Mouse (Mus musculus): ENCODE results near the gene Ddx11. TPM values are rescaled to one million over a fixed set of nuclear protein-coding genes. Genes with fewer than 3 reads are reported as not detected.

Ddx11 gene
- total and polyA plus RNA-seq, 3 experiments = 8.9 to 28.1 (median 22.9) TPM

GRCm38 (mm10) chr17:66100566-66101379 lies 22.5 kb upstream of the Ddx11 start:
- ATAC-seq (ENCODE audit: extremely low read depth, insufficient number of reproducible peaks, low FRiP score, poor library complexity, severe bottlenecking) (no peak), DNase-seq (ENCODE audit: low spot score) (no peak)
- Histone ChIP-seq H3K9me3 (replicated peaks) (no peaks in the 10 kb centered on the region), H3K36me3 (replicated peaks) (peaks cover 24% of the 10 kb centered on the region), H3K4me1 (ENCODE audit: insufficient read depth, low read depth, low read length) (peaks cover 45% of the 10 kb centered on the region), H3K4me3 (ENCODE audit: low read depth, low read length) (peak overlapping the region; percentile 92), H3K27me3 (ENCODE audit: insufficient read depth, low read length) (no peaks in the 10 kb centered on the region)
- TF ChIP-seq TAL1 (conservative IDR thresholded peaks at IDR 0.05; ENCODE audit: low read depth, low read length) = no peak
- no peak for TF ChIP-seq GATA1 (IDR thresholded peaks at IDR 0.05; ENCODE audit: borderline replicate concordance, low read length)
- no peak for TF ChIP-seq GATA2 (IDR thresholded peaks at IDR 0.05; ENCODE audit: borderline replicate concordance, low read depth, low read length)
- TF ChIP-seq POLR2AphosphoS5 (IDR thresholded peaks at IDR 0.05; ENCODE audit: insufficient replicate concordance, low read depth, low read length) = no peak
- no peak for TF ChIP-seq CTCF (IDR thresholded peaks at IDR 0.05; ENCODE audit: low read depth, low read length)

- H3K9me3 ChIP-seq (replicated peaks) = no peaks in the 10 kb centered on the region
- H3K4me1 ChIP-seq (ENCODE audit: insufficient read depth, low read depth, low read length) = peaks cover 43% of the 10 kb centered on the region
- H3K4me3 ChIP-seq (ENCODE audit: low read depth, low read length) = peak within 1 kb of the TSS; percentile 92
- DNase-seq (ENCODE audit: low spot score) (peak; percentile 89), ATAC-seq (ENCODE audit: extremely low read depth, insufficient number of reproducible peaks, low FRiP score, poor library complexity, severe bottlenecking) (peak; percentile 95)
- H3K27me3 ChIP-seq (ENCODE audit: insufficient read depth, low read length) = no peaks in the 10 kb centered on the region
- peaks cover 21% of the 10 kb centered on the region for H3K36me3 ChIP-seq (replicated peaks)
- TF ChIP-seq CTCF (IDR thresholded peaks at IDR 0.05; ENCODE audit: low read depth, low read length) (peak; percentile 56; the same call in 1 of the 2 replicates), GATA1 (IDR thresholded peaks at IDR 0.05; ENCODE audit: borderline replicate concordance, low read length) (no peak), GATA2 (IDR thresholded peaks at IDR 0.05; ENCODE audit: borderline replicate concordance, low read depth, low read length) (no peak), TAL1 (conservative IDR thresholded peaks at IDR 0.05; ENCODE audit: low read depth, low read length) (no peak), POLR2AphosphoS5 (IDR thresholded peaks at IDR 0.05; ENCODE audit: insufficient replicate concordance, low read depth, low read length) (no peak)
Measured at GRCm38 (mm10) chr17:66101380-66102330, 21.7 kb upstream of the Ddx11 start, which contains the start of gene Ndufv2. Gene Ndufv2 (minus strand): TSS chr17:66101559.

GRCm38 (mm10) chr17:66104076-66104475 lies 19.2 kb upstream of the Ddx11 start:
- no peak overlapping the region for H3K4me3 ChIP-seq (ENCODE audit: low read depth, low read length)
- peaks cover 4% of the 10 kb centered on the region for H3K36me3 ChIP-seq (replicated peaks)
- TF ChIP-seq POLR2AphosphoS5 (IDR thresholded peaks at IDR 0.05; ENCODE audit: insufficient replicate concordance, low read depth, low read length) (no peak), TAL1 (conservative IDR thresholded peaks at IDR 0.05; ENCODE audit: low read depth, low read length) (no peak), GATA2 (IDR thresholded peaks at IDR 0.05; ENCODE audit: borderline replicate concordance, low read depth, low read length) (no peak), GATA1 (IDR thresholded peaks at IDR 0.05; ENCODE audit: borderline replicate concordance, low read length) (no peak)
- ATAC-seq (ENCODE audit: extremely low read depth, insufficient number of reproducible peaks, low FRiP score, poor library complexity, severe bottlenecking) = no peak
- H3K4me1 ChIP-seq (ENCODE audit: insufficient read depth, low read depth, low read length) = peaks cover 39% of the 10 kb centered on the region
- H3K27me3 ChIP-seq (ENCODE audit: insufficient read depth, low read length) = no peaks in the 10 kb centered on the region
- no peaks in the 10 kb centered on the region for H3K9me3 ChIP-seq (replicated peaks)
- DNase-seq (ENCODE audit: low spot score) = no peak

GRCm38 (mm10) chr17:66106601-66107267 lies 16.6 kb upstream of the Ddx11 start:
- no peak for ATAC-seq (ENCODE audit: extremely low read depth, insufficient number of reproducible peaks, low FRiP score, poor library complexity, severe bottlenecking)
- DNase-seq (ENCODE audit: low spot score) = no peak

GRCm38 (mm10) chr17:66107466-66107865 lies 15.9 kb upstream of the Ddx11 start:
- Histone ChIP-seq H3K4me1 (ENCODE audit: insufficient read depth, low read depth, low read length) (peaks cover 43% of the 10 kb centered on the region), H3K36me3 (replicated peaks) (peaks cover under 1% of the 10 kb centered on the region), H3K4me3 (ENCODE audit: low read depth, low read length) (no peak overlapping the region), H3K27me3 (ENCODE audit: insufficient read depth, low read length) (no peaks in the 10 kb centered on the region), H3K9me3 (replicated peaks) (no peaks in the 10 kb centered on the region)
- TF ChIP-seq GATA2 (IDR thresholded peaks at IDR 0.05; ENCODE audit: borderline replicate concordance, low read depth, low read length) (no peak), CTCF (IDR thresholded peaks at IDR 0.05; ENCODE audit: low read depth, low read length) (no peak), POLR2AphosphoS5 (IDR thresholded peaks at IDR 0.05; ENCODE audit: insufficient replicate concordance, low read depth, low read length) (no peak), GATA1 (IDR thresholded peaks at IDR 0.05; ENCODE audit: borderline replicate concordance, low read length) (no peak), TAL1 (conservative IDR thresholded peaks at IDR 0.05; ENCODE audit: low read depth, low read length) (no peak)
- no peak for ATAC-seq (ENCODE audit: extremely low read depth, insufficient number of reproducible peaks, low FRiP score, poor library complexity, severe bottlenecking)
- DNase-seq (ENCODE audit: low spot score) = no peak

More at GRCm38 (mm10) chr17:66106601-66107267, 16.6 kb upstream of the Ddx11 start:
- H3K27me3 ChIP-seq (ENCODE audit: insufficient read depth, low read length) = no peaks in the 10 kb centered on the region
- no peaks in the 10 kb centered on the region for H3K9me3 ChIP-seq (replicated peaks)
- H3K4me1 ChIP-seq (ENCODE audit: insufficient read depth, low read depth, low read length) = peaks cover 41% of the 10 kb centered on the region
- no peak overlapping the region for H3K4me3 ChIP-seq (ENCODE audit: low read depth, low read length)
- TF ChIP-seq TAL1 (conservative IDR thresholded peaks at IDR 0.05; ENCODE audit: low read depth, low read length) (no peak), CTCF (IDR thresholded peaks at IDR 0.05; ENCODE audit: low read depth, low read length) (peak; percentile 76)
- no peaks in the 10 kb centered on the region for H3K36me3 ChIP-seq (replicated peaks)
